Mouse (Mus musculus): ENCODE measurements around the gene Ndufc2.

- TF ChIP-seq CTCF (IDR thresholded peaks at IDR 0.05) (peak; percentile 96), EP300 (IDR thresholded peaks at IDR 0.05) (no peak)
Observed at GRCm38 (mm10) chr7:97424621-97425245, 24.9 kb downstream of the Ndufc2 start.

Measured in lung, postnatal 0 days (tissue).